Mouse (Mus musculus) C2C12 (cell line): ENCODE measurements around the gene Farp2.
"Not testable (repeated sequence)": the region's sequence is repeated elsewhere in the genome, so short reads cannot be mapped to it uniquely, and the experiment has no call there.

Experiments
- CEBPB ChIP-seq: IDR thresholded peaks from one replicate; pipeline ENCODE4 v1.6.1; 2011; ENCODE audit warnings: low read depth, mild to moderate bottlenecking, control low read depth, moderate library complexity
- CTCF ChIP-seq: IDR thresholded peaks from one replicate; pipeline ENCODE4 v1.5.1; 2011; ENCODE audit not compliant: control insufficient read depth, insufficient read depth, insufficient read length
- FOSL1 ChIP-seq: IDR thresholded peaks from one replicate; pipeline ENCODE4 v1.8.0; 2011; ENCODE audit warnings: mild to moderate bottlenecking, low read length; ENCODE audit not compliant: poor library complexity, insufficient read depth, severe bottlenecking
- MAX ChIP-seq: IDR thresholded peaks from one replicate; pipeline ENCODE4 v1.6.1; 2011; ENCODE audit warnings: mild to moderate bottlenecking, control low read depth
- MYOD1 ChIP-seq: IDR thresholded peaks from one replicate; pipeline ENCODE4 v1.6.1; 2011; ENCODE audit warnings: low read depth; ENCODE audit not compliant: control insufficient read depth, insufficient read length
- MYOG ChIP-seq: IDR thresholded peaks from one replicate; pipeline ENCODE4 v1.6.1; 2011; ENCODE audit not compliant: control insufficient read depth, insufficient read length; ENCODE audit errors: extremely low read depth
- USF1 ChIP-seq: IDR thresholded peaks from one replicate; pipeline ENCODE4 v1.6.1; 2011; ENCODE audit warnings: low read depth, mild to moderate bottlenecking, control low read depth, moderate library complexity

GRCm38 (mm10) chr1:93658559-93658958 lies 146.7 kb downstream of the Farp2 start, which contains the start of gene Stk25:
- TF ChIP-seq CTCF, MAX, FOSL1, MYOD1, CEBPB, USF1, MYOG: not testable (repeated sequence)
